Mouse (Mus musculus) induced T-regulatory cell, adult 2 months (primary cell): ENCODE results near the gene Dnmbp.
A peak's percentile ranks its signal among the peaks of the same experiment; 100 is the strongest.
"Not testable (repeated sequence)": the region's sequence is repeated elsewhere in the genome, so short reads cannot be mapped to it uniquely, and the experiment has no call there.

Experiments
- DNase-seq: peaks from one replicate; pipeline ENCODE4 v3.0.0-alpha.2; 2012; ENCODE audit warnings: low read depth

Gene Dnmbp

GRCm38 (mm10) chr19:43939769-43940689 lies at the start of gene Dnmbp:
Dnmbp (minus strand) TSS chr19:43940191.
- peak; percentile 89 for DNase-seq

- no peak for DNase-seq
Measured at GRCm38 (mm10) chr19:43986069-43986794, 46.2 kb upstream of the Dnmbp start, which contains the start of gene Cpn1. Cpn1 (minus strand) TSS chr19:43986556.

GRCm38 (mm10) chr19:43981992-43982391 lies 42.0 kb upstream of the Dnmbp start:
- no peak for DNase-seq

- no peak for DNase-seq
Measured at GRCm38 (mm10) chr19:43980711-43981110, 40.7 kb upstream of the Dnmbp start.

GRCm38 (mm10) chr19:43977799-43978198 lies 37.8 kb upstream of the Dnmbp start:
- DNase-seq: no peak

GRCm38 (mm10) chr19:43976661-43977060 lies 36.7 kb upstream of the Dnmbp start:
- DNase-seq: no peak

- DNase-seq: no peak
Measured at GRCm38 (mm10) chr19:43974221-43974620, 34.2 kb upstream of the Dnmbp start.

GRCm38 (mm10) chr19:43973711-43974110 lies 33.7 kb upstream of the Dnmbp start:
- DNase-seq: no peak

GRCm38 (mm10) chr19:43972129-43972528 lies 32.1 kb upstream of the Dnmbp start:
- no peak for DNase-seq

GRCm38 (mm10) chr19:43968436-43969026 lies 28.5 kb upstream of the Dnmbp start:
- no peak for DNase-seq

GRCm38 (mm10) chr19:43966481-43966880 lies 26.5 kb upstream of the Dnmbp start:
- no peak for DNase-seq

DNA sequence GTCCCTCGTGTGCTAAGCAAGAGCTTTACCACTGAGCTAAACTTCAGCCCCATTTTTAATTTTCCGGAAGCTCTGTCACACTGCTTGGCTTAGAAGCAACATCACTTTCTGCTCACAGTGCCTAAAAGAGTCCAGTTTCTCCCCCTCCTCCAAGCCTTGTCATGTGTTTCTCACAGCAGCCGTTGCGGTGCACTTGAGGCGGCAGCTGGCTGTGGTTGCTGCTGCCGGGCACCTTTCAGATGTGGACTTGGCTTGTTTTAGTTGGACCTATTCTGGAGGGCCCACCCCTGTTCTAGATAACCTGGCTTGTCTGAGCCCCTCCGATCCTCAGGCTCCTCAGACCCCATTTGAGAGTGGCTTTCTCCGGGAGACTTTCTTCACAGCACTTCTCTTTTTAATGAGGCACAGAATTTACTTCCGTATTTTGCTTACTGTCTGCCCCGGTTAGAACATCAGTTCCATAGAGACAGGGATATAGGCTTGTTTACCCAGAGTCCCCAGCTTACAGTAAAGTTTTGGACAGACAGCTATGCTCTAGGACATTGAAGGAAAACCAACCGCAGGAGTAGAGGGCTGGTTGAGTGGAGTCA lies 25.6 kb upstream of the Dnmbp start:
- DNase-seq: no peak

- DNase-seq: no peak
Measured at GRCm38 (mm10) chr19:43962795-43963194, 22.8 kb upstream of the Dnmbp start.

DNA sequence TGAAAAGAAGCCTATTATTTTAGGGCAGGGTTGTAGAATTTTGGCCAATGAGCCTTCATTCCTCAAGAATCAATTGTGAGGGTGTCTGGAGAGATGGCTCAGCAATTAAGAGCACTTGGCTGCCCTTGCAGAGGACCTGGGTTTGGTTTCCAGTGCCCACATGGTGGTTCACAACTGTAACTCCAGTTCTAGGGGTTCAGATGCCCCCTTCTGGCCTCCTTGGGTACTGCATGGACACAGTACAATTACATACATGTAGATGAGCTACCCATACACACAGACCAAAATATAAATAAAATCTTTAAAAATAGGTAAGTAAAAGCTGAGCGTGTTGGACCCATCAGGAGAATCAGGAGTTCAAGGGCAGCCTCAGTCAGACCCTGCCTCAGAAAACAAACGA lies 21.2 kb upstream of the Dnmbp start:
- peak; percentile 68 for DNase-seq

DNA sequence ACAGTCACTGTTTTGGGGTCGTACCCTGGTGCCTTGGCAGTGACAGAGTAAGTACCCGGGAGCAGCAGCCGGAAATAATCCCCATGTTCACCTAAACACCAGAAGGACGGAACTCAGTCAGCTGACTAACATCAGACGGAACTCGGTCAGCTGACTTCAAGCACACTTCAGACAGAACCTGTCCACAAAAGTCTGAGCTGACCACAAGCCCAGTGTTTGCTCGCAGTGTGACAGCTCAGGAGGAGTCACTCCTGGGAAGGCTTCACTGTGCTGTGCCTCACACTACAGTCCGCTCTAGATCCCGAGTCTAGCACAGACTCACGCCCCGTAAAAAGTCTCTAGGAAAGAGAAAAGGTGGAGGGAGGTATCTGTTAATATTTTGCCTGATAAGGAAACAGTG lies 20.0 kb upstream of the Dnmbp start:
- DNase-seq: no peak

GRCm38 (mm10) chr19:43959162-43959561 lies 19.2 kb upstream of the Dnmbp start:
- DNase-seq: peak; percentile 74

DNA sequence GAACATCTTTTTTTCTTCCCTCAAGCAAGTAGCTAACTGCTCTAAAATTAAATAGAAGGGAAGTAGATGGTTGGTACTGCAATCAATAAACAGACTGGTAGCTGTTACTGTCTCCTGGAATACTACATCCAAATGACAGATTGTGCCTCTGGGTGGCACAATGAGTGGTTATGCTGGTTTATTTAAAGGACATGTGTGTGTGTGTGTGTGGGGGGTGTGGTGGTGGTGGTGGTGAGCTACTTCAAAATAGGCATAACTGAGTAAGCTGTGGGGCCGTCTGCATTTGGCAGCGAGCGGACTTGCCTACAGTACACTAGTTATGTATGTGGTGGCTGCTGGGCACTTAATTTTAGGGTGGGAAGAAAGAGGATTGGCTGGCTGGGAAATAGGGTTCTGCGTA lies 17.9 kb upstream of the Dnmbp start:
- DNase-seq: no peak

DNA sequence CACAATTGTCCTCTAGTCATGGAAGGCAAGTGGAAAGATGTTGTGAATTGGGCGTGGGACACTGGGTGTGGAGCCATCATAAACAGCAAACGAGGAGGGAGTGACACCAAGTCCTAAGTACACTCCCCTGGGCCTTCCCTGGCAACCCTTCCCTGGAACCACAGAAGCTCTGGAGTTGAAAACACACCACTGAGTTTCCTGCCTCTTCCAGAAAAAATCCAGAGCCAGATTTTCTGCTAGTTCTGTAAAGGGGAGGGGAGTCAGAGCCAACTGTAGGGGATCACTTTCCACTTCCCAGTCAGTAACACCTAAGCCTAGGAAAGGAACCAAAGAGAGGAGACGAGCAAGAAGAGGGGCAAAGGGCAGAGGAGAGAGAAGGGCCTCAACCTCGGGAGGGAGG lies 17.4 kb upstream of the Dnmbp start:
- no peak for DNase-seq

DNA sequence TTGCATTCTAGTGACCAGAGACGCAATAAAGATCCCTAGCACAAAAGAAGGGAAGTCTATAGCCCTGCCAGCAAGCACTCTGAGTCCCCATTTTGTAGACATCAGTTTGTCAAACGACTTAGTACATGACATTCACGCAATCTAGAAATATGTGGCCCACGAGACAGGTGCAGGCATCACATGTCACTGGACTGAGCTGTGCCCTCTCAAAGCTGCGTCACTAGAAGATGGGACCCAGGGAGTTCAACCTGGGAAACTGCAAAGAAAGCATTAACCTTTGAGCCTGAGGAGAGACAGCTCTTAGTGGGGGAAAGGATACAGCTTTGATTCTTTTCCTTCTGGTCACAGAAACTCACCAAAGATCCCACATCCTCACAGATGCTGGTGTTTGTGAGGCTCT lies 15.3 kb upstream of the Dnmbp start:
- DNase-seq: no peak

DNA sequence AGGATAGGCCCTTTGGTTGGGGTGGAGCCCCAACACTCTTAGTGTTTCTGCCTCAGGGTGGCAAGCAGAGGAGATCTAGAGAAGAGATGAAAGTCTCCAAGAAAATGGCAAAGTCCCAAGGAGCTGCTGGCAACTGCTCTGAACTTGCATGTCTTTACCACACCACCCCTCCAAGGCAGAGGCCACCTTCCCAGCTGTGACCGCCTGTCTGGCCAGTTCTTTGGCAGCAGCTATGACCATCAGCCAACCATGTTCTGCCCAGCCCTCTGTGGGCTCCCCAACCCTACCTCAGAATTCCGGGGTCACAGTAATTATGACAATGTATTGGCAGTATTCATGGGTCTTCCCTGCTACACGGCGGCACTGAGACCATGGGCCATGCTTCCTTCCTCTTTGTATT lies 14.9 kb upstream of the Dnmbp start:
- DNase-seq: no peak

- DNase-seq: not testable (repeated sequence)
Measured at GRCm38 (mm10) chr19:43952936-43953335, 12.9 kb upstream of the Dnmbp start.

GRCm38 (mm10) chr19:43949111-43949810 lies 9.3 kb upstream of the Dnmbp start:
- no peak for DNase-seq
